Mouse (Mus musculus): ENCODE measurements at regions not wholly inside any gene's neighbourhood (a gene's known extent, or its start where the extent isn't known, plus 50 kb on each side); places are given as distances from the start of the nearest gene placed in this dataset.

- TF ChIP-seq POLR2A (IDR thresholded peaks at IDR 0.05; ENCODE audit: borderline replicate concordance, insufficient read depth, low read length) = no peak
- TF ChIP-seq CTCF (IDR thresholded peaks at IDR 0.05; ENCODE audit: borderline replicate concordance, insufficient read depth, low read depth, low read length) = no peak
Observed at GRCm38 (mm10) chr16:77527951-77528350, 73.9 kb downstream of the Gm11146 start.
